Mouse (Mus musculus): ENCODE measurements at regions not wholly inside any gene's neighbourhood (a gene's known extent, or its start where the extent isn't known, plus 50 kb on each side); places are given as distances from the start of the nearest gene placed in this dataset.

- H3K79me2 ChIP-seq (ENCODE audit: control insufficient read depth, insufficient read depth) = no peaks in the 10 kb centered on the region
- H3K4me2 ChIP-seq (ENCODE audit: low read depth) = no peak overlapping the region
- no peaks in the 10 kb centered on the region for H3K36me3 ChIP-seq (ENCODE audit: control insufficient read depth, insufficient read depth)
- no peak overlapping the region for H3K4me3 ChIP-seq
- H3ac ChIP-seq (ENCODE audit: control insufficient read depth, insufficient read length) = no peak overlapping the region
- H3K27me3 ChIP-seq (ENCODE audit: control insufficient read depth, insufficient read depth, insufficient read length) = no peaks in the 10 kb centered on the region
- no peak for TF ChIP-seq TCF12 (IDR thresholded peaks at IDR 0.05; ENCODE audit: insufficient read depth, poor library complexity, severe bottlenecking)
- TF ChIP-seq USF1 (IDR thresholded peaks at IDR 0.05; ENCODE audit: low read depth) = no peak
These were observed 90.4 kb upstream of the N6amt1 start for GRCm38 (mm10) chr16:87263571-87263970.

DNA sequence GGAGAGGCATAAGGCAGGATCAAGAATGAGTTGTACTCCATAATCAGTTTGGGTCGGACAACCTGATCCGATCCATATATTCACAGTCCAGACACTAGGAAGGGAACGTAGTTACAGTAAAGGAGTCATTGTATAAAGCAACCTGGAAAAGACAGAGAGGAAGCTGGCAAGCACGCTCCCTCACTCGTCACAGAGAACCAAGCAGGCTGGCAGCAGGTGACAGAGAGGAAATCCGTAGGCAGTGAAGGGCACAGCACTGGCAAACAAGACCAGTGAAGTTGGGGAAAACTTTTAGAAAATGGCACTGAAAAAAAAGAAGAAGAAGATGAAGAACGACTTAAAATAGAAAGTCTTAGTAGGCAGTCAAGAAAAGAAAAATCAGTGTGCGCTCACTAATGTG, 90.9 kb upstream of the N6amt1 start:
- TF ChIP-seq REST (IDR thresholded peaks at IDR 0.05; ENCODE audit: insufficient read depth, insufficient read length) (no peak), MYOG (IDR thresholded peaks at IDR 0.05; ENCODE audit: control insufficient read depth in 1 of 3, insufficient read depth in 1 of 3, insufficient read length in 2 of 3, low read depth in 2 of 3) (no peak), USF1 (IDR thresholded peaks at IDR 0.05; ENCODE audit: low read depth) (no peak), TCF12 (IDR thresholded peaks at IDR 0.05; ENCODE audit: insufficient read depth, poor library complexity, severe bottlenecking) (no peak), CEBPB (IDR thresholded peaks at IDR 0.05; ENCODE audit: insufficient read depth, poor library complexity, severe bottlenecking) (no peak), POLR2AphosphoS2 (IDR thresholded peaks at IDR 0.05; ENCODE audit: insufficient read length, low read depth) (no peak), MAX (IDR thresholded peaks at IDR 0.05; ENCODE audit: low read depth) (no peak), SRF (IDR thresholded peaks at IDR 0.05; ENCODE audit: control insufficient read depth, insufficient read length, low read depth) (no peak), E2F4 (IDR thresholded peaks at IDR 0.05; ENCODE audit: insufficient read depth) (no peak)
- H3K4me2 ChIP-seq (ENCODE audit: low read depth) = no peak overlapping the region
- no peak overlapping the region for H3K4me3 ChIP-seq
- H3ac ChIP-seq (ENCODE audit: control insufficient read depth, insufficient read length) = no peak overlapping the region
- no peaks in the 10 kb centered on the region for H3K79me2 ChIP-seq (ENCODE audit: control insufficient read depth, insufficient read depth)
- H3K36me3 ChIP-seq (ENCODE audit: control insufficient read depth, insufficient read depth) = no peaks in the 10 kb centered on the region
- no peaks in the 10 kb centered on the region for H3K27me3 ChIP-seq (ENCODE audit: control insufficient read depth, insufficient read depth, insufficient read length)

- no peak overlapping the region for H3K4me2 ChIP-seq (ENCODE audit: low read depth)
These were observed 91.5 kb upstream of the N6amt1 start for GRCm38 (mm10) chr16:87262497-87262896.

GRCm38 (mm10) chr16:87261527-87261926, 92.5 kb upstream of the N6amt1 start:
- Histone ChIP-seq H3K27me3 (ENCODE audit: control insufficient read depth, insufficient read depth, insufficient read length) (no peaks in the 10 kb centered on the region), H3K36me3 (ENCODE audit: control insufficient read depth, insufficient read depth) (no peaks in the 10 kb centered on the region), H3ac (ENCODE audit: control insufficient read depth, insufficient read length) (no peak overlapping the region), H3K79me2 (ENCODE audit: control insufficient read depth, insufficient read depth) (no peaks in the 10 kb centered on the region), H3K4me3 (no peak overlapping the region), H3K4me2 (ENCODE audit: low read depth) (no peak overlapping the region)
- TF ChIP-seq E2F4 (IDR thresholded peaks at IDR 0.05; ENCODE audit: insufficient read depth) = no peak
- TF ChIP-seq SRF (IDR thresholded peaks at IDR 0.05; ENCODE audit: control insufficient read depth, insufficient read length, low read depth) = no peak
- TF ChIP-seq MYOG (IDR thresholded peaks at IDR 0.05; ENCODE audit: control insufficient read depth in 1 of 3, insufficient read depth in 1 of 3, insufficient read length in 2 of 3, low read depth in 2 of 3) = no peak

More at GRCm38 (mm10) chr16:87262497-87262896, 91.5 kb upstream of the N6amt1 start:
- Histone ChIP-seq H3K4me3 (no peak overlapping the region), H3K27me3 (ENCODE audit: control insufficient read depth, insufficient read depth, insufficient read length) (no peaks in the 10 kb centered on the region), H3K79me2 (ENCODE audit: control insufficient read depth, insufficient read depth) (no peaks in the 10 kb centered on the region), H3K36me3 (ENCODE audit: control insufficient read depth, insufficient read depth) (no peaks in the 10 kb centered on the region), H3ac (ENCODE audit: control insufficient read depth, insufficient read length) (no peak overlapping the region)
- no peak for TF ChIP-seq SRF (IDR thresholded peaks at IDR 0.05; ENCODE audit: control insufficient read depth, insufficient read length, low read depth)
- no peak for TF ChIP-seq POLR2AphosphoS2 (IDR thresholded peaks at IDR 0.05; ENCODE audit: insufficient read length, low read depth)
- no peak for TF ChIP-seq REST (IDR thresholded peaks at IDR 0.05; ENCODE audit: insufficient read depth, insufficient read length)
- TF ChIP-seq MYOD1 (IDR thresholded peaks at IDR 0.05; ENCODE audit: control insufficient read depth in 1 of 3, insufficient read length in 2 of 3, low read depth in 2 of 3) = no peak
- no peak for TF ChIP-seq POLR2A (IDR thresholded peaks at IDR 0.05; ENCODE audit: insufficient read length, low read depth)
- TF ChIP-seq CEBPB (IDR thresholded peaks at IDR 0.05; ENCODE audit: insufficient read depth, poor library complexity, severe bottlenecking) = no peak
- no peak for TF ChIP-seq MYOG (IDR thresholded peaks at IDR 0.05; ENCODE audit: control insufficient read depth in 1 of 3, insufficient read depth in 1 of 3, insufficient read length in 2 of 3, low read depth in 2 of 3)
- TF ChIP-seq MAX (IDR thresholded peaks at IDR 0.05; ENCODE audit: low read depth) = no peak
- TF ChIP-seq USF1 (IDR thresholded peaks at IDR 0.05; ENCODE audit: low read depth) = no peak
- no peak for TF ChIP-seq E2F4 (IDR thresholded peaks at IDR 0.05; ENCODE audit: insufficient read depth)

GRCm38 (mm10) chr16:87254736-87255135, 99.2 kb upstream of the N6amt1 start:
- H3ac ChIP-seq (ENCODE audit: control insufficient read depth, insufficient read length) = no peak overlapping the region
- H3K79me2 ChIP-seq (ENCODE audit: control insufficient read depth, insufficient read depth) = no peaks in the 10 kb centered on the region
- no peaks in the 10 kb centered on the region for H3K36me3 ChIP-seq (ENCODE audit: control insufficient read depth, insufficient read depth)
- TF ChIP-seq TCF12 (IDR thresholded peaks at IDR 0.05; ENCODE audit: insufficient read depth, poor library complexity, severe bottlenecking) = no peak
- TF ChIP-seq REST (IDR thresholded peaks at IDR 0.05; ENCODE audit: insufficient read depth, insufficient read length) = no peak
- no peak for TF ChIP-seq SRF (IDR thresholded peaks at IDR 0.05; ENCODE audit: control insufficient read depth, insufficient read length, low read depth)
- TF ChIP-seq POLR2A (IDR thresholded peaks at IDR 0.05; ENCODE audit: insufficient read length, low read depth) = no peak
- TF ChIP-seq E2F4 (IDR thresholded peaks at IDR 0.05; ENCODE audit: insufficient read depth) = no peak
- H3K4me3 ChIP-seq = no peak overlapping the region
- H3K4me2 ChIP-seq (ENCODE audit: low read depth) = no peak overlapping the region
- no peaks in the 10 kb centered on the region for H3K27me3 ChIP-seq (ENCODE audit: control insufficient read depth, insufficient read depth, insufficient read length)

GRCm38 (mm10) chr16:87250531-87250930, 103.5 kb upstream of the N6amt1 start:
- Histone ChIP-seq H3ac (ENCODE audit: control insufficient read depth, insufficient read length) (no peak overlapping the region), H3K36me3 (ENCODE audit: control insufficient read depth, insufficient read depth) (no peaks in the 10 kb centered on the region), H3K27me3 (ENCODE audit: control insufficient read depth, insufficient read depth, insufficient read length) (no peaks in the 10 kb centered on the region), H3K79me2 (ENCODE audit: control insufficient read depth, insufficient read depth) (no peaks in the 10 kb centered on the region), H3K4me3 (no peak overlapping the region), H3K4me2 (ENCODE audit: low read depth) (no peak overlapping the region)
- TF ChIP-seq MYOG (IDR thresholded peaks at IDR 0.05; ENCODE audit: control insufficient read depth in 1 of 3, insufficient read depth in 1 of 3, insufficient read length in 2 of 3, low read depth in 2 of 3) (no peak), REST (IDR thresholded peaks at IDR 0.05; ENCODE audit: insufficient read depth, insufficient read length) (no peak)

Data from myocyte (in vitro differentiated cells).